Mouse (Mus musculus): ENCODE data around the gene Lin54. TPM values are rescaled to one million over a fixed set of nuclear protein-coding genes. Genes with fewer than 3 reads are reported as not detected.

The Lin54 gene
- 2.9 TPM for polyA plus RNA-seq (2012; fragmentation: generic; extraction: Trizol)

GRCm38 (mm10) chr5:100500458-100500961 is at the start of gene Lin54:
TSS of gene Lin54 (minus strand) at chr5:100500639.
- no peak for TF ChIP-seq MYOD1 (IDR thresholded peaks at IDR 0.05; ENCODE audit: control insufficient read depth in 1 of 3, insufficient read length in 2 of 3, low read depth in 2 of 3)
- peak; percentile 78 for TF ChIP-seq USF1 (IDR thresholded peaks at IDR 0.05; ENCODE audit: low read depth)
- TF ChIP-seq E2F4 (IDR thresholded peaks at IDR 0.05; ENCODE audit: insufficient read depth) = peak; percentile 20
- Histone ChIP-seq H3K36me3 (ENCODE audit: control insufficient read depth, insufficient read depth) (no peaks in the 10 kb centered on the region), H3K27me3 (ENCODE audit: control insufficient read depth, insufficient read depth, insufficient read length) (no peaks in the 10 kb centered on the region), H3K79me2 (ENCODE audit: control insufficient read depth, insufficient read depth) (peaks cover 38% of the 10 kb centered on the region), H3K4me3 (peak within 1 kb of the TSS; percentile 58), H3ac (ENCODE audit: control insufficient read depth, insufficient read length) (peak within 1 kb of the TSS; percentile 24), H3K4me2 (ENCODE audit: low read depth) (peak within 1 kb of the TSS; percentile 93)

DNA sequence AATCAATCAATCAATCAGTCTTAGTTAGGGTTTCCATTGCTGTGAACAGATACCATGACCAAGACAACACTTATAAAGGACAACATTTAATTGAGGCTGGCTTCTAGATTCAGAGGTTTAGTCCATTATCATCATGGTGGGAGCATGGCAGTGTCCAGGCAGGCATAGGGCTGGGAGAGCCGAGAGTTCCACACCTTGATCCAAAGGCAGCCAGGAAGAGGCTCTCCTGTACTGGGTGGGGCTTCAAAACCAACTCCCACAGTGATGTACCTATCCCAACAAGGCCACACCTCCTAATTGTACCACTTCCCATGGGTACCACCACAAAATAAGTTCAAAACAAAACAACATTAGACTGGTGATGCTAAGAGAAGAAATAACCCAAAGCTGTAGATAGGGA is 49.7 kb upstream of the Lin54 start:
- no peak overlapping the region for H3K4me3 ChIP-seq
- H3K36me3 ChIP-seq (ENCODE audit: control insufficient read depth, insufficient read depth) = peaks cover 24% of the 10 kb centered on the region
- H3K4me2 ChIP-seq (ENCODE audit: low read depth) = no peak overlapping the region
- H3ac ChIP-seq (ENCODE audit: control insufficient read depth, insufficient read length) = no peak overlapping the region
- H3K79me2 ChIP-seq (ENCODE audit: control insufficient read depth, insufficient read depth) = no peaks in the 10 kb centered on the region
- no peak for TF ChIP-seq USF1 (IDR thresholded peaks at IDR 0.05; ENCODE audit: low read depth)
- no peak for TF ChIP-seq POLR2AphosphoS2 (IDR thresholded peaks at IDR 0.05; ENCODE audit: insufficient read length, low read depth)
- TF ChIP-seq MYOG (IDR thresholded peaks at IDR 0.05; ENCODE audit: control insufficient read depth in 1 of 3, insufficient read depth in 1 of 3, insufficient read length in 2 of 3, low read depth in 2 of 3) = no peak
- TF ChIP-seq E2F4 (IDR thresholded peaks at IDR 0.05; ENCODE audit: insufficient read depth) = no peak
- TF ChIP-seq MAX (IDR thresholded peaks at IDR 0.05; ENCODE audit: low read depth) = no peak
- TF ChIP-seq POLR2A (IDR thresholded peaks at IDR 0.05; ENCODE audit: insufficient read length, low read depth) = no peak
- TF ChIP-seq SRF (IDR thresholded peaks at IDR 0.05; ENCODE audit: control insufficient read depth, insufficient read length, low read depth) = no peak
- no peak for TF ChIP-seq TCF3 (IDR thresholded peaks at IDR 0.05; ENCODE audit: insufficient read length, low read depth)
- no peak for TF ChIP-seq REST (IDR thresholded peaks at IDR 0.05; ENCODE audit: insufficient read depth, insufficient read length)
- no peak for TF ChIP-seq MYOD1 (IDR thresholded peaks at IDR 0.05; ENCODE audit: control insufficient read depth in 1 of 3, insufficient read length in 2 of 3, low read depth in 2 of 3)
- no peak for TF ChIP-seq TCF12 (IDR thresholded peaks at IDR 0.05; ENCODE audit: insufficient read depth, poor library complexity, severe bottlenecking)
- no peak for TF ChIP-seq CEBPB (IDR thresholded peaks at IDR 0.05; ENCODE audit: insufficient read depth, poor library complexity, severe bottlenecking)
- H3K27me3 ChIP-seq (ENCODE audit: control insufficient read depth, insufficient read depth, insufficient read length) = no peaks in the 10 kb centered on the region

DNA sequence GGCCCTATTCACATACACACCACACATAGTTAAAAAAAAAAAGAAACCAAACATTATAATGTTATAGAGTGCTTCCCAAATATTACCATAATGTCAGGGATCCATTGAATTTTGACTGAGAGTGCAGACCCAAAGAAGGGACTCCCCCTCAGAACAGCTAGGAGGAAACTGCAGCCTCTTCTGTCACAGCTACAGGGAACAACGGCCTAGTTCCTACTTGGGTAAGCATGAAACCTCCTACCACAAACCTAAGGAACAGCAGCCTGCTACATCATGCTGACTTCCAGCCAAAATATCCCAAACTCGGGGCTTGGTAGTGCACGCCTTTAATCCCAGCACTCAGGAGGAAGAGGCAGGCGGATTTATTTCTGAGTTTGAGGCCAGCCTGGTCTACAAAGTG is 48.9 kb upstream of the Lin54 start:
- Histone ChIP-seq H3ac (ENCODE audit: control insufficient read depth, insufficient read length) (no peak overlapping the region), H3K27me3 (ENCODE audit: control insufficient read depth, insufficient read depth, insufficient read length) (no peaks in the 10 kb centered on the region), H3K4me3 (no peak overlapping the region), H3K36me3 (ENCODE audit: control insufficient read depth, insufficient read depth) (peaks cover 25% of the 10 kb centered on the region), H3K4me2 (ENCODE audit: low read depth) (no peak overlapping the region), H3K79me2 (ENCODE audit: control insufficient read depth, insufficient read depth) (no peaks in the 10 kb centered on the region)
- TF ChIP-seq TCF3 (IDR thresholded peaks at IDR 0.05; ENCODE audit: insufficient read length, low read depth) = no peak
- TF ChIP-seq E2F4 (IDR thresholded peaks at IDR 0.05; ENCODE audit: insufficient read depth) = no peak
- no peak for TF ChIP-seq MYOG (IDR thresholded peaks at IDR 0.05; ENCODE audit: control insufficient read depth in 1 of 3, insufficient read depth in 1 of 3, insufficient read length in 2 of 3, low read depth in 2 of 3)
- no peak for TF ChIP-seq POLR2AphosphoS2 (IDR thresholded peaks at IDR 0.05; ENCODE audit: insufficient read length, low read depth)
- no peak for TF ChIP-seq MYOD1 (IDR thresholded peaks at IDR 0.05; ENCODE audit: control insufficient read depth in 1 of 3, insufficient read length in 2 of 3, low read depth in 2 of 3)
- TF ChIP-seq TCF12 (IDR thresholded peaks at IDR 0.05; ENCODE audit: insufficient read depth, poor library complexity, severe bottlenecking) = no peak
- no peak for TF ChIP-seq POLR2A (IDR thresholded peaks at IDR 0.05; ENCODE audit: insufficient read length, low read depth)
- no peak for TF ChIP-seq REST (IDR thresholded peaks at IDR 0.05; ENCODE audit: insufficient read depth, insufficient read length)
- TF ChIP-seq CEBPB (IDR thresholded peaks at IDR 0.05; ENCODE audit: insufficient read depth, poor library complexity, severe bottlenecking) = no peak
- no peak for TF ChIP-seq SRF (IDR thresholded peaks at IDR 0.05; ENCODE audit: control insufficient read depth, insufficient read length, low read depth)
- TF ChIP-seq USF1 (IDR thresholded peaks at IDR 0.05; ENCODE audit: low read depth) = no peak
- no peak for TF ChIP-seq MAX (IDR thresholded peaks at IDR 0.05; ENCODE audit: low read depth)

GRCm38 (mm10) chr5:100548236-100548635 is 47.8 kb upstream of the Lin54 start:
- no peaks in the 10 kb centered on the region for H3K27me3 ChIP-seq (ENCODE audit: control insufficient read depth, insufficient read depth, insufficient read length)
- H3ac ChIP-seq (ENCODE audit: control insufficient read depth, insufficient read length) = no peak overlapping the region
- H3K36me3 ChIP-seq (ENCODE audit: control insufficient read depth, insufficient read depth) = peaks cover 25% of the 10 kb centered on the region
- no peak overlapping the region for H3K4me3 ChIP-seq
- TF ChIP-seq TCF3 (IDR thresholded peaks at IDR 0.05; ENCODE audit: insufficient read length, low read depth) = no peak
- TF ChIP-seq MAX (IDR thresholded peaks at IDR 0.05; ENCODE audit: low read depth) = no peak
- no peak for TF ChIP-seq MYOD1 (IDR thresholded peaks at IDR 0.05; ENCODE audit: control insufficient read depth in 1 of 3, insufficient read length in 2 of 3, low read depth in 2 of 3)
- TF ChIP-seq MYOG (IDR thresholded peaks at IDR 0.05; ENCODE audit: control insufficient read depth in 1 of 3, insufficient read depth in 1 of 3, insufficient read length in 2 of 3, low read depth in 2 of 3) = no peak
- TF ChIP-seq TCF12 (IDR thresholded peaks at IDR 0.05; ENCODE audit: insufficient read depth, poor library complexity, severe bottlenecking) = no peak
- TF ChIP-seq E2F4 (IDR thresholded peaks at IDR 0.05; ENCODE audit: insufficient read depth) = no peak
- TF ChIP-seq REST (IDR thresholded peaks at IDR 0.05; ENCODE audit: insufficient read depth, insufficient read length) = no peak
- TF ChIP-seq SRF (IDR thresholded peaks at IDR 0.05; ENCODE audit: control insufficient read depth, insufficient read length, low read depth) = no peak
- TF ChIP-seq POLR2A (IDR thresholded peaks at IDR 0.05; ENCODE audit: insufficient read length, low read depth) = no peak
- no peak for TF ChIP-seq POLR2AphosphoS2 (IDR thresholded peaks at IDR 0.05; ENCODE audit: insufficient read length, low read depth)
- no peak for TF ChIP-seq CEBPB (IDR thresholded peaks at IDR 0.05; ENCODE audit: insufficient read depth, poor library complexity, severe bottlenecking)
- no peak for TF ChIP-seq USF1 (IDR thresholded peaks at IDR 0.05; ENCODE audit: low read depth)
- H3K4me2 ChIP-seq (ENCODE audit: low read depth) = no peak overlapping the region
- H3K79me2 ChIP-seq (ENCODE audit: control insufficient read depth, insufficient read depth) = no peaks in the 10 kb centered on the region
